In genomic region chr10:81435436-81435835, GRCm38 (mm10) we compare ENCODE assay signal across 10 mouse cellular contexts. TPM values are rescaled to one million over a fixed set of nuclear protein-coding genes. Genes with fewer than 3 reads are reported as not detected.
A peak's percentile ranks its signal among the peaks of the same experiment; 100 is the strongest.
DNase-seq lines count a peak whose midpoint lies in the region; ATAC-seq and TF ChIP-seq lines count a peak whose summit lies in the region.
"Had no signal": no experiment of that assay in that cellular context is flagged by ENCODE, and none has a peak within 500 bp of the region (broad histone marks: within the 10 kb centered on the region; RNA-seq: fewer than 3 reads in every experiment).

No protein-coding gene starts in this region.

- no peaks in the 10 kb centered on the region for H3K9me3 ChIP-seq in kidney, embryonic 14.5 days (ENCODE audit: control insufficient read depth, low read length)
- H3K9me3 ChIP-seq in kidney, embryonic 16.5 days (ENCODE audit: low read length), result no peaks in the 10 kb centered on the region
- H3K9me3 ChIP-seq in stomach, postnatal 0 days (ENCODE audit: control insufficient read depth, low read length), result no peaks in the 10 kb centered on the region
- no peaks in the 10 kb centered on the region for H3K9me3 ChIP-seq in liver, embryonic 12.5 days (replicated peaks)
- H3K9me3 ChIP-seq: embryonic facial prominence, embryonic 15.5 days had no signal

- H3K9ac ChIP-seq in kidney, embryonic 14.5 days (ENCODE audit: low read depth, low read length), result no peak overlapping the region
- 0 out of 2 replicates have a peak overlapping the region, but pooled peaks have one; percentile 34 for H3K9ac ChIP-seq in kidney, embryonic 16.5 days (replicated peaks; ENCODE audit: low read length)
- H3K9ac ChIP-seq in stomach, postnatal 0 days (ENCODE audit: low read length), result no peak overlapping the region
- H3K9ac ChIP-seq in liver, embryonic 12.5 days, result no peak overlapping the region
- H3K9ac ChIP-seq: embryonic facial prominence, embryonic 15.5 days; liver, embryonic 14.5 days had no signal

- no peaks in the 10 kb centered on the region for H3K27me3 ChIP-seq in kidney, embryonic 14.5 days (ENCODE audit: control insufficient read depth, insufficient read depth, low read length)
- H3K27me3 ChIP-seq in kidney, embryonic 16.5 days (ENCODE audit: insufficient read depth, low read length), result no peaks in the 10 kb centered on the region
- no peaks in the 10 kb centered on the region for H3K27me3 ChIP-seq in stomach, postnatal 0 days (ENCODE audit: control insufficient read depth, insufficient read depth, low read length)
- H3K27me3 ChIP-seq in liver, embryonic 12.5 days (replicated peaks), result peaks cover 26% of the 10 kb centered on the region
- H3K27me3 ChIP-seq: embryonic facial prominence, embryonic 15.5 days had no signal

- WGBS in kidney, embryonic 14.5 days, result 65% methylated on average over 3 of the region's 3 CpGs
- whole genome bisulfite sequencing in kidney, embryonic 16.5 days, result 73% methylated on average over 3 of the region's 3 CpGs
- WGBS in stomach, postnatal 0 days, result 44% methylated on average over 3 of the region's 3 CpGs
- WGBS in liver, embryonic 12.5 days (ENCODE audit: insufficient replicate concordance), result 69% methylated on average over 3 of the region's 3 CpGs

- no peaks in the 10 kb centered on the region for H3K36me3 ChIP-seq in kidney, embryonic 14.5 days (ENCODE audit: control insufficient read depth, insufficient read depth, low read length)
- no peaks in the 10 kb centered on the region for H3K36me3 ChIP-seq in kidney, embryonic 16.5 days (ENCODE audit: insufficient read depth, low read length)
- no peaks in the 10 kb centered on the region for H3K36me3 ChIP-seq in stomach, postnatal 0 days (ENCODE audit: control insufficient read depth, insufficient read depth, low read length)
- no peaks in the 10 kb centered on the region for H3K36me3 ChIP-seq in liver, embryonic 12.5 days
- H3K36me3 ChIP-seq: embryonic facial prominence, embryonic 15.5 days had no signal

- H3K4me2 ChIP-seq in kidney, embryonic 14.5 days (replicated peaks; ENCODE audit: low read depth, low read length), result no peak overlapping the region
- no peak overlapping the region for H3K4me2 ChIP-seq in kidney, embryonic 16.5 days (replicated peaks; ENCODE audit: low read depth, low read length)
- H3K4me2 ChIP-seq in stomach, postnatal 0 days (replicated peaks; ENCODE audit: low read depth), result no peak overlapping the region
- no peak overlapping the region for H3K4me2 ChIP-seq in liver, embryonic 12.5 days
- H3K4me2 ChIP-seq: embryonic facial prominence, embryonic 15.5 days had no signal

- no peak overlapping the region for H3K27ac ChIP-seq in kidney, embryonic 14.5 days (ENCODE audit: low read depth, low read length)
- H3K27ac ChIP-seq in kidney, embryonic 16.5 days (ENCODE audit: low read length), result no peak overlapping the region
- H3K27ac ChIP-seq in stomach, postnatal 0 days (replicated peaks), result peak overlapping the region; percentile 45; the same call in 1 of the 2 replicates
- no peak overlapping the region for H3K27ac ChIP-seq in liver, embryonic 12.5 days
- H3K27ac ChIP-seq: embryonic facial prominence, embryonic 15.5 days; liver, embryonic 14.5 days had no signal

- peak; percentile 94 for DNase-seq in kidney, adult 11 months
- DNase-seq in adrenal gland, postnatal 25 days, result peak; percentile 85
- DNase-seq in frontal cortex, postnatal 14 days (ENCODE audit: low spot score in 2 of 2), result peak; percentile 57 to 75
- peak; percentile 79 for DNase-seq in lung, postnatal 10 days
- peak; percentile 74 for DNase-seq in stomach, postnatal 0 days (ENCODE audit: low spot score)

- no peak for TF ChIP-seq CTCF in stomach, postnatal 0 days (IDR thresholded peaks at IDR 0.05; ENCODE audit: low read depth)

- no peak for TF ChIP-seq EP300 in stomach, postnatal 0 days (optimal IDR thresholded peaks at IDR 0.05)

- peaks cover 14% of the 10 kb centered on the region; the same call in 1 of the 2 replicates for H3K4me1 ChIP-seq in kidney, embryonic 14.5 days (ENCODE audit: control insufficient read depth, insufficient read depth, low read length)
- H3K4me1 ChIP-seq in kidney, embryonic 16.5 days (ENCODE audit: insufficient read depth, low read length), result peaks cover 25% of the 10 kb centered on the region
- H3K4me1 ChIP-seq in stomach, postnatal 0 days (replicated peaks; ENCODE audit: control insufficient read depth, insufficient read depth), result no peaks in the 10 kb centered on the region
- peaks cover 39% of the 10 kb centered on the region for H3K4me1 ChIP-seq in liver, embryonic 12.5 days

- no peak for ATAC-seq in kidney, embryonic 14.5 days (ENCODE audit: low FRiP score, low TSS enrichment)
- no peak for ATAC-seq in kidney, embryonic 16.5 days (ENCODE audit: low FRiP score, low TSS enrichment)
- no peak for ATAC-seq in stomach, postnatal 0 days (ENCODE audit: low FRiP score, low TSS enrichment)
- no peak for ATAC-seq in liver, embryonic 12.5 days

- no peak overlapping the region for H3K4me3 ChIP-seq in kidney, embryonic 14.5 days (ENCODE audit: low read length)
- no peak overlapping the region for H3K4me3 ChIP-seq in kidney, embryonic 16.5 days (ENCODE audit: low read length)
- no peak overlapping the region for H3K4me3 ChIP-seq in stomach, postnatal 0 days (ENCODE audit: low read depth, low read length)
- H3K4me3 ChIP-seq in liver, embryonic 12.5 days, result no peak overlapping the region
- H3K4me3 ChIP-seq: embryonic facial prominence, embryonic 15.5 days had no signal

RNA-seq across cellular contexts. Expression of gene Nfic, which starts 20.0 kb away (rescaled TPM):
- polyA plus RNA-seq in kidney, embryonic 14.5 days (2014; fragmentation: Nextera tagmentation; extraction: Ambion mirVana), result 47.3 and 59.0 TPM in 2 replicates
- 100 and 129 TPM in 2 replicates for total RNA-seq in adrenal gland, postnatal 25 days (2021)
- polyA plus RNA-seq in kidney, embryonic 16.5 days (2015; fragmentation: Nextera tagmentation; extraction: Ambion mirVana), result 87.8 and 92.0 TPM in 2 replicates
- polyA plus RNA-seq in stomach, postnatal 0 days (2015; fragmentation: Nextera tagmentation; extraction: Ambion mirVana), result 40.4 and 42.4 TPM in 2 replicates
- 10.1 and 10.2 TPM in 2 replicates for polyA plus RNA-seq in liver, embryonic 12.5 days (2016; fragmentation: Nextera tagmentation; extraction: Ambion mirVana)

RNA-seq across cellular contexts. Expression of gene Smim24, which starts 42.6 kb away (rescaled TPM):
- polyA plus RNA-seq in kidney, embryonic 14.5 days (2014; fragmentation: Nextera tagmentation; extraction: Ambion mirVana), result 14.9 and 16.4 TPM in 2 replicates
- 1.4 TPM in 1 of 2 replicates, not detected in the other for total RNA-seq in adrenal gland, postnatal 25 days (2021)
- 42.7 and 44.1 TPM in 2 replicates for polyA plus RNA-seq in kidney, embryonic 16.5 days (2015; fragmentation: Nextera tagmentation; extraction: Ambion mirVana)
- 205 and 239 TPM in 2 replicates for polyA plus RNA-seq in stomach, postnatal 0 days (2015; fragmentation: Nextera tagmentation; extraction: Ambion mirVana)
- polyA plus RNA-seq in liver, embryonic 12.5 days (2016; fragmentation: Nextera tagmentation; extraction: Ambion mirVana), result 1.8 TPM in 2 replicates

RNA-seq across cellular contexts. Expression of gene Gm48552, which starts 46.6 kb away (rescaled TPM):
- polyA plus RNA-seq in kidney, embryonic 14.5 days (2014; fragmentation: Nextera tagmentation; extraction: Ambion mirVana), result 0.61 and 1.5 TPM in 2 replicates
- 1.5 TPM in 1 of 2 replicates, not detected in the other for total RNA-seq in adrenal gland, postnatal 25 days (2021)
- 1.4 and 1.6 TPM in 2 replicates for polyA plus RNA-seq in kidney, embryonic 16.5 days (2015; fragmentation: Nextera tagmentation; extraction: Ambion mirVana)
- 0.29 and 0.36 TPM in 2 replicates for polyA plus RNA-seq in stomach, postnatal 0 days (2015; fragmentation: Nextera tagmentation; extraction: Ambion mirVana)
- polyA plus RNA-seq in liver, embryonic 12.5 days (2016; fragmentation: Nextera tagmentation; extraction: Ambion mirVana), result 0.71 and 0.98 TPM in 2 replicates

RNA-seq across cellular contexts. Expression of gene Celf5, which starts 47.1 kb away (rescaled TPM):
- polyA plus RNA-seq in kidney, embryonic 14.5 days (2014; fragmentation: Nextera tagmentation; extraction: Ambion mirVana), result 0.28 and 0.36 TPM in 2 replicates
- 0.43 and 1.2 TPM in 2 replicates for total RNA-seq in adrenal gland, postnatal 25 days (2021)
- polyA plus RNA-seq in kidney, embryonic 16.5 days (2015; fragmentation: Nextera tagmentation; extraction: Ambion mirVana), result 0.29 and 0.67 TPM in 2 replicates
- polyA plus RNA-seq in stomach, postnatal 0 days (2015; fragmentation: Nextera tagmentation; extraction: Ambion mirVana), result 0.62 TPM in 2 replicates
- 0.05 and 0.06 TPM in 2 replicates for polyA plus RNA-seq in liver, embryonic 12.5 days (2016; fragmentation: Nextera tagmentation; extraction: Ambion mirVana)

RNA-seq across cellular contexts. Expression of gene Gm48551, which starts 51.2 kb away (rescaled TPM):
- polyA plus RNA-seq in kidney, embryonic 14.5 days (2014; fragmentation: Nextera tagmentation; extraction: Ambion mirVana), result 3.5 and 3.8 TPM in 2 replicates
- total RNA-seq in adrenal gland, postnatal 25 days (2021), result 1.7 TPM in 2 replicates
- polyA plus RNA-seq in kidney, embryonic 16.5 days (2015; fragmentation: Nextera tagmentation; extraction: Ambion mirVana), result 5.0 and 5.2 TPM in 2 replicates
- polyA plus RNA-seq in stomach, postnatal 0 days (2015; fragmentation: Nextera tagmentation; extraction: Ambion mirVana), result 1.1 and 1.4 TPM in 2 replicates
- 0.68 and 1.2 TPM in 2 replicates for polyA plus RNA-seq in liver, embryonic 12.5 days (2016; fragmentation: Nextera tagmentation; extraction: Ambion mirVana)
